Mouse (Mus musculus): Measurements from ENCODE around the gene Sp100.

The Sp100 gene

DNA sequence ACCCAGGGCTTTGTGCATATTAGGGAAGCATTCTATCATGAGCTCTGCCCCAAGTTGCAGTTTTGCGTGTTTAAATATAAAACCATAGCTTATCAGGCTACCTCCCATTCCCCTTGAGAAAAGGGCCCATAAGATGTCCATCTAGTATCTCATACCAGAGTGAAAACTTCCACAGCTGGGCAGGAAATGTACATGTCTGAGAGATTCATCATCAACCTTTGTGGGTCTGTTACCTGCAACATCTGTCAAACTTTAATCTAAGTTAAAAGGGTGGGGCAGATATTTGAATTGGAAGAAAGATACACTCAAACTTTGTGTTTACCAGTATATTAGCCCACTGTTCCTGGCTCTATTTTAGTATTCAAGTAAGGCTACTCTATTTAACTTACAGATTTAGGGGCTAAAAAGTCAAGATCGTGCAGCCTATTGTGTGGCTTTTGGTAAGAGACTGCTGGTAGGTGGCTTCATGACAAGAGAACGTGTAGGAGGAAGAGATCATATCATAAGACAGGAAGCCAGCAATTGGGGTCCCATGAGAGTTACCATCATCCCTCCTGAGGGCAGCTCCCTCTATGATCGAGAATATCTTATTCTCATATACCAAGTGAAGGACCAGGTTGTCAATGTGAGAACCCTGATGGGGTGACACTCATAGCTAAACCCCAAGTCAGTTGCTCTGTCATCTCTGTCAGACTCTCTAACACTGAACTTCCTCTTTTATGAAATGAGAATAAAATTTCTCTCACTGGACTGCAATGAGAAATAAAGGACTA, 48.1 kb downstream of the Sp100 start:
- no peak for DNase-seq (ENCODE audit: low spot score)

DNA sequence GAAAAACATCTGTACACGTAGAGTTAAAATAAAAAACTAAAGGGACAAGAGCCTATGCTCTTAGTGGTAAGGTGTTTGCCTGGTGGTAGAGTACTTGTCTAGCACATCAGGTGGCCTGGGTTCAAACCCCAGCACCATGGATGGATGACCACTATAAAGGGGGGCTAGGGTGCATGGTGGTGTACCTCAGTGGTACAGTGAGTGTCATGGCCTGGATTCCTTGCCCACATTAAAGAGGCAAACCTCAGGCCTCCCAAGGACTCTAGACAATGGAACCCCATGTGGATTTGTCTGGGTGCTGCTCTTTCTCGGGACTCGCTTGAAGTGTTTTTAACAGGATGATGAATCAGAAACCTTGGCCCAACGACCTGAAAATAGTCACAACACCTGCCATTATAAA, 52.7 kb downstream of the Sp100 start:
- no peak for DNase-seq (ENCODE audit: low spot score)

DNA sequence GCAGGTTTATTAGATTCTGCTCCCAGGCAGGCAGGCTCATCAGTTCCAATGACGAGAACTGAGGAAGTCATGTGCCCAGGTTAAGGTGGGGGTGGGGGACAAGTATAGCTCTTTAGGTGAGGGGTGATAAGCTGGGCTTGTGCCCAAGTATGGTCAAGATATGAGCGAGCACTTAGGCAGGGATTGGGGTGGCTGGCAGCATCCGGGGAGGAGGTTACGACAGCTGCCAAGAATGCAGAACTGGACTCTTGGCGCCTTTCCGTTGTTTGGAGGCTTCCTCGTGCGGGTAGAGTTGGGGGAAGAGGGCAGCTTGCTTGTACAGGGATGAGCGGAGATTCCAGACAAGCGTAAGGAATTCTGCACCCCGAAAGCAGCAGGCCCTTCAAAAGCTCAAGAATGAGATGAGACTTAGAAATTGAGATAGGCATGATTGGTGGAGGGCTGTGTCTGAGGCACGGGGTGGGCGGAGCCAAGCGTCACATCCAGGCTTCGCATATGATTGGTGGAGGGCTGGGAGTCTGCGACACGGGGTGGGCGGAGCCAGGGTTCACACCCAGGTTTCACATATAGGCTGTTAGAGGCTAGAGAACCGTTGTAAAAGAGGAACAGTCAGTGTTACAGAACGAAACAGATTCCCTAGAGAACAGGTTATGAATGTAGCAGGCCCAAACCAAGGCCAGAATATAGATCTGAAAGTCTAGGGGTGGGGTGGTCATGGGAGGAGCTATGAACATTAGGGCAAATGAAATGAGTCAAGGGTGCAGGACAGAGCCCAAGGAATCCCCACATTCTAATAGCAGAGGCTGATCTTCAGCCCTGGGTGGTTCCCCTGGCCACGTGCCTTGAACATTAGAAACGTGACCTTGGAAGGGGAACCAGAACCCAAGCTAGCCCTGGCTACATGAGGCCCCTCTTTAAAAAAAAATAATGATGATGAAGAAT, 53.7 kb downstream of the Sp100 start:
- peak; percentile 43 for DNase-seq (ENCODE audit: low spot score)

DNA sequence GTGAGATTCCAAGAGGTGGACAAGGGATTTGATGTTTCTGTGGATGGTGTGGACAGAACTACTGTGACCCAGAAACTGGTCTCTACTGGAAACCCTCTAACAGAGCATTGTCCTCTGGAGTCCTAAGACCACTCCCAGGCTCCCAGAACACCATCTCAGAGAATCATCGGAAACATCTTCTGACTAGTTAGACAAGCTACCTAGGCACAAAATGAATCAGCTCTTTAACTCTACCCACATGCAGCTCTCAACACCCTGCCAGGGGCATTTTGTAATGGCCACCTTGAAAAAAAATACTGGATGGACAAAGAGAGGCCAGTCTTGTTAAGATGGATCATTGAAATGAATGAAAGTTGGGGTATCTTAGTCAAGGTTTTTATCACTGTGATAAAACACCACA, 55.8 kb downstream of the Sp100 start:
- DNase-seq (ENCODE audit: low spot score): no peak

DNA sequence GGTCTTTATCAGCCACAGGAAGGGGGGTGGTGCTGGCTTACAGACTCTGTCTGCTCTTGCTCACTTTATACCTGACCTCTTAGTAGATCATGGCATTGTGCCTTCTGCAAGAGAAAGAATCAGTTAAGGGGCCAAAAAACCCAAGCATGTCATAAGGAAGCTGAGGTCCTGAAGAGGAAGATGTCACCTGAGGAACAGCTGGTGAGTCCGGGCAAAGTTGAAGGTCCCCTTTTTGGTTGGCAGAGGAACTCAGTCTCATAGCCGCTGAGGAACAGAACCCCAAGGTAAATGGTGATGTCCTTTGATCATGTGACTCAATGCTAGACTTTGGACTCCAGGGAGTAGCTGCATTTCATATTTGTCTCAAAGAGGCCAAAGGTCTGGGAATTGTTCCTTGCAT, 57.0 kb downstream of the Sp100 start:
- no peak for DNase-seq (ENCODE audit: low spot score)

DNA sequence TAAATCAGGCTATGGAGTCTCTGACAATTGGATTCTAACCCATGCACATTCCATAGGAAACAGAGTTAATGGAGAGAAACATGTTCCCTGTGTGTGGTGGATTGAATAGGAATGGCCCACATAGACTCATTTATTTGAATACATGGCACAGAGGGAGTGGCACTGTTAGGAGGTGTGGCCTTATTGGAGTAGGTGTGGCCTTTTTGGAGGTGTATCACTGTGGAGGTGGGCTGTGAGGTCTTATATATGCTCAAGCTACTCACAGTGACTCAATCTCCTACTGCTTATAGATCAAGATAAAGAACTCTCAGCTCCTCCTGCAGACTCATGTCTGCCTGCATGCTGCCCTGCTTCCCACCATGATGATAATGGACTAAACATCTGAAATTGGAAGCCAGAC, 64.7 kb downstream of the Sp100 start:
- DNase-seq (ENCODE audit: low spot score): no peak

DNA sequence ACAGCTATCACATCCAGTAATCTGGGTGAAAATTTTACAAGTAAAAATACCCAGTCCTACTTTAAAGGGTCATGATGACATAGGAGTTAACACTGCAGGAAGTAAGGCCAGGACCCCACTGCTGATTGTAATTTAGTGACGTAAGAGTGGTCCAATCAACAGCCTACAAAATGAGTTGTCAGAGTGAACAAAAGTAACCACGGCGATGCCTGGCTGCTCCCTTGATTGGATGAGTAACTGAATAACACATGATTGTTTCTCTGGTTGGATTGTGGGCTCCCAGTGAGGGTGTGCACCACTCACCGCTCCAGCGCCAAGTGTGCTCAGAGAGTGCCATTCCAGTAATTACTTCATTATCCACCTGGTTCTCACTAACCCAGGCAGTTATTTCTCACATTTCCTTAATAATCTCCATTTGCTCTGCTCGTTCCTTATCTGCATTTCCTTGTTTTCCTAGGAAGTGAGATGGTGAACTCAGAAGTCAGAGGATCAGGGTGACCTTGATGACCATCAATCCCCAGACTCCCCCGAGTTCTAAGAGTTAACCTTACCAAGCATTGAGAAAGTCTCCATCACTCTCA, 66.7 kb downstream of the Sp100 start:
- DNase-seq (ENCODE audit: low spot score): no peak

DNA sequence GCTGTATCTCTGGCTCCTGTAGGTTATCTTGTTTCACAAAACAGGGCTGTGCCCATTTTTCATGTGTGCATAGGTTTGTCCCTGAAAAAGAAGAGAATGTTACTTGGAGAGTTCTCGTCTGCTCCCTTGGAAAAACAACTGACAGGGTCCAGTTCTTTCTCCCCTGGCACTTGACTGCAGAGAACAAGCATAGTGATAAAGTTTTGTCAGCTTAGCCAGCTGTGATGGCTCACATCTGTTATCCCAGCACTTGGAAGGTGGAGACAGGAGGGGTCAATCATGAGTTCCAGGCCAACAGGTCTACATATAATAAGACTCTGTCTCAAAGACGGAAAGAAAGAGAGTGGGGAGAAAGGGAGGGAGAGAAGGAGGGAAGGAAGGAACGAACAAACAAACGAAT, 69.3 kb downstream of the Sp100 start:
- DNase-seq (ENCODE audit: low spot score): no peak

DNA sequence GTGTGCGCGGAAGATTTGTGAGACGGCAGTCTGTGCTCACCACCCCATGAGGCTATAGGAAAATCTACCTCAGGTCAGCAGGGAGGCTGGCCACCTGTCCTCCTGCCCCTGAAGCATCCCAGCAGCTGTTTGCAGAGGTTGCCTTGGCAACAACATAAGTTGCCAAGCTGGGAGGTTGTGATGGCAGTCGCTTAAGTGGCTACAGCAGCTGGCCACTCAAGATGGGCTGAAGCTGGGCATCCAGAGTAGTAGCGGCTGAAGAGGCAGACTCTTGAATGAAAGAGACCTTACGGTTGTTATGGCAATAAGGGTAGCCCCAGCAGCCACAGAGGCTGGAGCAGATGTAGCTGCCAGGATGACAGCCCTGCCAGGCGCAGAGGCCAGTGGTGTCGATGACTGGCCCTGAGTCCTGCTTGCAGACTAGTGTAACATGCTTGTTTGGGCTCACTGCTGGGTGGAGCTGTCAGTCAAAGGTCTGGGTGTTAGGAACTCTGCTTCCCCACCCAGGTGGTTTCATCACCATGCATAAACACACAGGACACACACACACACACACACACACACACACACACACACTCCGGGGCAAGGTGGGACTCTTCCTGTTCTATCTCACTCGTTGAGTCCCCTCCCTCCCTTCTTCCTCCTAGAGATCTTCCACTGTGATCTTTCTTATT, 70.6 kb downstream of the Sp100 start:
- DNase-seq (ENCODE audit: low spot score): no peak

DNA sequence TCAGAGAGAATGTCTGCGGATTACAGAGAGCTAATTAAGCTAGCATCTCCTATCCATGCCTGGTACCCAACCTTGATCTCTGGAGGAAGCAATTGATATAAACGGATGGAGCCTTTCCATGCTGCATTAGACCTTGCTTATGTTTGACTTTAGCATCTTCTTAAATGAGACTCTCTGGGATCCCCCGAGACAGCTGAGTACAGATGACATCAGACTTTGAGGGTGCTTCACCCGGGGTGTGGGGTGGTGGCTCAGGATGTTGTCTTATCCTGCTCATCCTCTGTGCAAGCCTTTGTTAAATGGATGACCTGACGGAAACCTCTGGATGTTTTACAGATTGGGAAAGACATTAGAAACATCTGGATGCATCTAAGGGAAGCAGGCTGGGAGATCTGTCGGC, 80.7 kb downstream of the Sp100 start:
- no peak for DNase-seq (ENCODE audit: low spot score)

DNA sequence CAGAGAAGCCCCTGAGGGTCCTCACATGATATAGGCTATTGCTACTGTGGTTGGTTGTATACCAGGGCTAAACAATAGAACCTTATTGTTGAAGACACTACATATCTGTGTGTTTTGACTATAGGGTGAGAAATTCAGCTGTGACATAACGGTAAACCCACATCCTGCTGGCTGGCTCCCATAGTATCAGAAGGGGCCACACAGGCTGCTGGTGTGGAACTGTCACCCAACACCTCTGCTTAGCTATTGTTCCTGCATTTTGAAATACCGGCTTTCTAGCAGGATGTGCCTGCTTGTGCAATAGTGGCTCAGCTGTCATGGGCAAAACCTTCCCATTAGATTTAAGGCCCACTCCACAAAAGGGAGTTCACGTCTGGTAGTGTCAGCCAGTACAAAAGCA, 82.8 kb downstream of the Sp100 start:
- no peak for DNase-seq (ENCODE audit: low spot score)

DNA sequence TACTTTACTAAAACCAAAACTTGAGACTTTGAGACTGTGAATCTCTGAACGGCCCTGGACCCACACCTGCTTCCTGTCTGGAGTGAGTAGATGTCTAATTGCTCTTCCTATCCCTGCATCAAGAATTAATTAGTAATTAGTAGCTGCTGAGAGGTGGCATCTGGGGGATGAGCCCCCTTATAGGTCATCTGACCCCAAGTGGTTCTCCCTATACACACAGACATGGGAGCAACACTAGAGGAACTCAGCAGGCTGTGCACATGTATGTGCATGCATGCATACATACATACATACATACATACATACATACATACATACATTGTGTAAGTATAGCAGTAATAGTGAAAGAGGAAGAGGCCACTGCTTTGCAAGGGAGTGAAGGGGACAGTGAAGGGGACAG, 84.7 kb downstream of the Sp100 start:
- DNase-seq (ENCODE audit: low spot score): no peak

DNA sequence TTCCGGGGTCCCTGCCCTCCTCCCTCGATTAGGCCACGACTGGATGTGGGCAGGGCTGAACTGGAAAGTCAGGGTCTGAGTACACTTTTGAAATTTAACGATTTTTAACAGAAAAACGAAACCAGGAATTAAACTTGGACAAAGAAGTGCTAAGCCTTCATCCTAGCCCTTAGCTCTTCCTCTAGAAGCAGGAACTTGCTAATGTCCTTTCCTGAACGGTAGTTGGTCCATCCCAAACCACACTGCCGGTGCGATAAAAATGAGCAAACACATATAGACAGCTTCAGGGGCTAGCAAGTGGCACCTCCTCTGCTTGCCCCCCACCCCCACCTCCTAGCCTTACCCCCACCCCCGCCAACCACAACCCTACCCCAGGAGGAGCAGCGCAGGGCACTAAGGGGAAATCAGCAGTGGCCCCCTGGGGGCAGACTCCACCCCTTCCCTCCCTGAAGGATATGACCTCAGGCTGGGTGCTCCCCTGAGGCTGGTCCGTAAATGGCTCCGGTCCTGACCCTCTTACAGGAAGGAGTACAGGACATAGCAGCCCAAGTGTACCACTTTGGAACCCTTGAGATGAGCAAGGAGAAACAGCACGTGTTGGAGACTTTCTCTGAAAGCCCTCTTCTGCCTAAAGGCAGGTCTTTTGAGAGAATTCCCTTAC, 85.8 kb downstream of the Sp100 start:
- DNase-seq (ENCODE audit: low spot score): no peak

DNA sequence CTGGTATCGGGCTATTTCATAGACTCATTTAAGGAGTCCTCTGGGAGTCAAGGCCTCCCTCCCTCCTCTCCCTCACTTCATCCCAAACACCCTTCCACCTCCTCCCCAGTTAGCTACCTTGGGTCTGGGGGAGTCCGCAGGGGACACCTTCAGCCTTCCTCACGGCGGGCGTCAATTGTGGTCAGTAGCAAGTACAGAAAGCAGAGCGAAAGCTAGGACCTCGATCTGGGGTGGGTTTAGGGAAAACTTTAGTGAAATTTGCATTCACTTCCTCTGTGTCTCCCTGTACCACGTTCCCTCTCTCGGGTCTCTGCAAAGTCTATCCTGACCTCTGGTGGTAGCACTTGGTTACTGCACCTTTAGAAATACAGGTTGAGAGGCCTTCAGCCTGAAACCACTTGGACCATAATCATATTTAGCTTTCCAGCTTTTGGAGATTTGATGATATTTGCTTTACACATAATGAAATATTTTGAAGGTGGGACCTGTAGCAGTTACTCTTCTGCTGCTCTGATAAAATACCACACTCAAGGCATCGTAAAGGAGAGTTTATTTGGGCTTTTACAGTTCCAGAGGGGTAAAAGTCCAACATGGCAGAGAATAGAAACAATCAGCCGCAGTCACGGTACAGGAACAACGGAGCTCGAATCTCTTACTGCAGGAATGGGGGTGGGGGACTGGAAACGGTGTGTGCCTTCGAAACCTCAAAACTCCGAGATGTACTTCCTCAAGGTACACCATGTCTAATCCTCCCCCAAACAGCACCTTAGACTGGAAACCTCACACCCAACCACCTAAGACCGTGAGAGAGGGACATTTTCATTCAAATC, 86.8 kb downstream of the Sp100 start:
- DNase-seq (ENCODE audit: low spot score): peak; percentile 76

DNA sequence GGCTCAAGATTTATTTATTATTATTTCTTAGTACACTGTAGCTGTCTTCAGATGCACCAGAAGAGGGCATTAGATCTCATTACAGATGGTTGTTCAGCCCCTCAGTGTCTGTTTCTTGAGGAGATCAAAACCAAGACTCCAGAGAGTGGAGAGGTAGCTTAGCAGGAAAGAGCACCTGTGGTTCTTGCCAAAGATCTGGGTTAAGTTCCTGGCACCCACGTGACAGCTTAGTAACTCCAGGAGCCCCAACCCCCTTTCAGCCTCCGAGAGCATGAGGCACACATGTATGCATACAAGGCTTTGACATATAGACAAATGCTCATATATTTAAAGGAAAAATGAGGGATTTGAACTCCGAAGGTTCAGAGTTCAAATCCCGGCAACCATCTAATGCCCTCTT, 89.2 kb downstream of the Sp100 start:
- DNase-seq (ENCODE audit: low spot score): no peak

DNA sequence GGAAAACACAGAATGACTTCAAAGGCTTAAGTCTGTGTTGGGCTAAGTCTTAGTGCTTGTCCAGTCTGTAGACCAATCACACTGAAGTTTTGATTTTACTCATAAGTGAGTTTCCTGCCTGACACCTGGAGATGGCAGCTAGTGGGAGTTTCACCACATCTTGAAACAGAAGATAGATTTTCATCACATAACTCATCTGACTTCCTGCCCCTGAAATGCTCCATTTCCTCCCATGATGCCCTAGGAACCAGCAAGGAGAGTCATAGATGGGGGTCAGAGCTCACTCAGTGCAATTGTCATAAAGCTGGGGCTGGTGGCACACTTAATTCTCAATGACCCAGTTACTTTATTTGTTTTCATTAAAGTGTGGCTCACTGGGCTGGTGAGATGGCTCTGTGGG, 90.0 kb downstream of the Sp100 start:
- DNase-seq (ENCODE audit: low spot score): no peak

DNA sequence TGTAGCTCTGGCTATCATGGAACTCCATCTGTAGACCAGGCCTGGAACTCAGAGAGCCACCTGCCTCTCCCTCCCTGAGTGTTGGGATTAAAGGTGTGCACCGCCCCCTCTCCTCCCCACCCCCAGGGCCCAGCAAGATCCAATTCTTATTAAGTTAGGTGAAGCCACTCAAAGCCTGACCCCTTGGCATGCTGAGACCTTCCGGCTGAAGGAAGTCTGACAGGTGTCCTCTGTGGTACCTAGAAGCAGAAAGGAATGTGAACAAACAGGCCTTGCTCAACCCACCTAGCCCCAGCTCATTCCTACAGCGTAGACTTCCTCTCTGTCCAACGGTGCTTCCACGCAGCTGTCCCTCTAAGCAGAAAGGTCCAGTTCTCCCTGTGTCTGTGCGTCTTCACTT, 91.1 kb downstream of the Sp100 start:
- DNase-seq (ENCODE audit: low spot score): no peak

DNA sequence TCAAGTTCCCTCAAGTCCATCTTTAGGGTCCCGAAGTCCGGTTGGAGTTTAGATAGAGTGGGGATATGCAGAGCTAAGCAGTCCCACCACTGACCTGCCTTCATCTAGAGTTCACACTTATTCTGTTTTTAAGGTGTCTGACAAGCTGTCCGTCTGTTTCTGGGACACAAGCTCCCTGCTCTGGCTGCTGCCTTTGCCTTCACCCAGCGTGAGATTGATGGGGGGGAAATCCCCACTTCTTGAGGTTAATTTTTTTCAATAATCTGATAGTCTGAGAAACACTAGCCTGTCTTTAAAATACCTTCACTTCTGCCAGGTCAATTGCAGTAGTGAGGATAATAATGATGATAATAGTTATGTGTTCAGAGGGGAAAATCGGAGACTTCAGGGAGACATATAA, 92.5 kb downstream of the Sp100 start:
- DNase-seq (ENCODE audit: low spot score): no peak

DNA sequence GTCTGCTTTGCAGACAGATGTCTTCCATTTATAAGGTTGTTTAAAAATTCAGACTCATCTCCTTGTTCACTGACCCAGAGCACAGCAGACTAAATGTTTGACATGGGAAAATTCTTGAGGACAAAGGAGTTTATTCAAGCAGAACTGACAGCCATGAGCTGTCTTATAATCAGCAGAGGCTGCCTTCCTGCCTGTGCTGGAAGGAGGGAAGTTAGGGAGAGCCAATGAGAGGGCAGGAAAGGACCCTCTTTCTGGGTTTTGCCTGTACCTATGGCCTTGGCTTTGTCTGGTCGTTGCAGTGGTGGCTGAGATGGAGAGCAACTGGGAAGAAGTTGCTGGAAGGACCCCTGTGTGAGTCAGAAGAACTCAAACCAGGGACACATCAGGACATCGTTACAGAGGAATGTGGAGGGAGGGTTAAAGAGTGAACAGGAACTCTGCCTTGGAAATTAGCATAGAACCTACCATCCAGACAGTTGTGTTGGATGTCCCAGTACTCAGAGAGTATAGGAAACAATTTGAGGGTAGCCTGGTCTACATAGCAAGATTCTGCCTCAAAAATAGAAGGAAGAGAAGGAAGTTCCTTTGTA, 93.2 kb downstream of the Sp100 start:
- no peak for DNase-seq (ENCODE audit: low spot score)

DNA sequence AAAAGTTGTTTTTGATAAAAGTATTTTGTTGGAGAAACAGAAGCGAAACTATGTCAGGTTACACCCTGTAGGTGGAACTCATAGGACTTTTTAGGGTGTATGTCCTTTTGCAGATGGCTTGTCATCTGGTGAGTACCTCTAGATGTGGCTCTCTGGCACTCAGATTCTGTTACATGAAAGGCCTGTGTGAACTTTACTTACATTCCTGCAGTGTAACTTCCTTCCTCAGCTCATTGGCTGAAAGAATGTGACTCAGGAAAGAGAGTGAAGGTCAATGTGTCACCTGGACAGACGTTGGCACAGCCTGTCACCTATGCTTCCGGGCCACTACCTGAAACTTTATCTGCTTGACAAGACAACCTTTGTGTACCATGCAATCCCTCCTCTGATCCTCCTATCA, 94.8 kb downstream of the Sp100 start:
- DNase-seq (ENCODE audit: low spot score): no peak

DNA sequence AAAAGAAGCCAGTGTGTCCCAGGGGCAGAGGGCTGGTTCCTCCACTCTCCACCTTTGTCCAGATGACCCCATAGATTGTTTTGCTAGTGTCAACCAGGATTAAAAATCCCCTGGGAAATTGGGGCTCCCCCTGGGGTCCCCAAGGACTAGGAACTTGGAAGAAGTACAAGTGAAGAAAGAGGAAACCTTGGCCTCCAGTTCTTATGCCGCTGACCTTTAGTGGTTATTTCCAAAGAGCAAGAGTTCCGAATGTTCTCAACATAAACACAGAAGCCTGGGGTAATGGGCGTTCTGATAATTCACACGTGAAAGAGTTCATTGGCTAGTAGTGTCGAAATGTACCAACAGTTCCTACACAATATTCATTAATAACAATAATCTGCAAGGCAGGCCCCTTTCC, 96.7 kb downstream of the Sp100 start:
- DNase-seq (ENCODE audit: low spot score): no peak
